Mouse (Mus musculus) limb, embryonic 13.5 days (tissue): ENCODE results near the gene Fyn. TPM values are rescaled to one million over a fixed set of nuclear protein-coding genes. Genes with fewer than 3 reads are reported as not detected.

Experiments
- ATAC-seq: fragments of 200-750 bp; cut with Nextera tagmentation; 2 replicates; pipeline ENCODE4 v1.8.0; 2017; ENCODE audit warnings: low read depth, moderate number of reproducible peaks, moderate TSS enrichment; ENCODE audit not compliant: low FRiP score
- H3K27ac ChIP-seq: fragments of 300-500 bp; sonication (generic); 2 replicates; pipeline ENCODE4 v1.5.1; 2015; ENCODE audit warnings: inconsistent platforms, mild to moderate bottlenecking, moderate library complexity
- H3K27me3 ChIP-seq: fragments of 300-500 bp; sonication (generic); 2 replicates; pipeline ENCODE4 v1.6.1; 2015; ENCODE audit warnings: mild to moderate bottlenecking, inconsistent platforms
- H3K36me3 ChIP-seq: fragments of 300-500 bp; sonication (generic); 2 replicates; pipeline ENCODE4 v1.6.1; 2015; ENCODE audit warnings: inconsistent platforms, mild to moderate bottlenecking, moderate library complexity
- H3K4me1 ChIP-seq: fragments of 300-500 bp; sonication (generic); 2 replicates; pipeline ENCODE4 v1.6.1; 2015; ENCODE audit warnings: inconsistent platforms
- H3K4me2 ChIP-seq: fragments of 300-500 bp; sonication (generic); replicated peaks from 2 replicates; pipeline ENCODE4 v1.6.1; 2015; ENCODE audit warnings: inconsistent platforms, mild to moderate bottlenecking, moderate library complexity
- H3K4me3 ChIP-seq: fragments of 300-500 bp; sonication (generic); 2 replicates; pipeline ENCODE4 v1.5.1; 2015; ENCODE audit warnings: moderate library complexity, mild to moderate bottlenecking, inconsistent platforms
- H3K9ac ChIP-seq: fragments of 300-500 bp; sonication (generic); 2 replicates; pipeline ENCODE4 v1.6.1; 2015; ENCODE audit warnings: mild to moderate bottlenecking, inconsistent platforms
- H3K9me3 ChIP-seq: fragments of 300-500 bp; sonication (generic); 2 replicates; pipeline ENCODE4 v1.6.1; 2016; ENCODE audit warnings: inconsistent platforms
- WGBS: fragments of 180-500 bp; shearing (Covaris S2); methylation state at CpG from one replicate; pipeline ENCODE4 v1.1.7; 2015; 5-methylcytosine and 5-hydroxymethylcytosine counted together
- polyA plus RNA-seq: library from polyadenylated mRNA; unstranded; fragments of >200 nt; fragmentation: Nextera tagmentation; extraction: Ambion mirVana; gene quantifications from 2 replicates; pipeline ENCODE4 v1.2.1, GENCODE M21; 2015

The Fyn gene
- polyA plus RNA-seq, 1 experiment from 2014 or later, result 28.0 TPM

- Histone ChIP-seq H3K4me2 (no peak overlapping the region), H3K36me3 (no peaks in the 10 kb centered on the region), H3K27ac (no peak overlapping the region), H3K9ac (no peak overlapping the region), H3K4me1 (no peaks in the 10 kb centered on the region), H3K4me3 (no peak overlapping the region), H3K9me3 (no peaks in the 10 kb centered on the region), H3K27me3 (no peaks in the 10 kb centered on the region)
- no peak for ATAC-seq
- WGBS, result 94% methylated on average over 14 of the region's 14 CpGs
Measured at GRCm38 (mm10) chr10:39349781-39350364, 18.8 kb upstream of the Fyn start.

GRCm38 (mm10) chr10:39364196-39364595 is 4.5 kb upstream of the Fyn start:
- Histone ChIP-seq H3K27me3 (peaks cover 9% of the 10 kb centered on the region; the same call in 1 of the 2 replicates), H3K36me3 (no peaks in the 10 kb centered on the region), H3K9me3 (no peaks in the 10 kb centered on the region), H3K4me1 (0 out of 2 replicates have a peak, but pooled peaks cover 2% of the 10 kb centered on the region), H3K9ac (no peak overlapping the region), H3K27ac (no peak overlapping the region), H3K4me3 (no peak overlapping the region), H3K4me2 (no peak overlapping the region)
- no peak for ATAC-seq
- 89% methylated on average over 4 of the region's 4 CpGs for WGBS

GRCm38 (mm10) chr10:39369502-39369931 is 862 bp downstream of the Fyn start:
- H3K4me1 ChIP-seq, result peaks cover 26% of the 10 kb centered on the region
- H3K36me3 ChIP-seq, result no peaks in the 10 kb centered on the region
- peak; percentile 99 for ATAC-seq
- H3K4me3 ChIP-seq, result peak overlapping the region; percentile 91
- peak overlapping the region; percentile 86 for H3K27ac ChIP-seq
- peak overlapping the region; percentile 79 for H3K4me2 ChIP-seq
- no peaks in the 10 kb centered on the region for H3K9me3 ChIP-seq
- peak overlapping the region; percentile 94 for H3K9ac ChIP-seq
- H3K27me3 ChIP-seq, result peaks cover 7% of the 10 kb centered on the region; the same call in 1 of the 2 replicates
- WGBS, result under 1% methylated on average over 35 of the region's 44 CpGs

- peak; percentile 6; the same call in 1 of the 2 replicates for ATAC-seq
- Histone ChIP-seq H3K27me3 (peaks cover 7% of the 10 kb centered on the region; the same call in 1 of the 2 replicates), H3K36me3 (no peaks in the 10 kb centered on the region), H3K27ac (peak overlapping the region; percentile 86), H3K4me1 (peaks cover 32% of the 10 kb centered on the region), H3K4me3 (peak overlapping the region; percentile 91), H3K9ac (peak overlapping the region; percentile 94), H3K9me3 (no peaks in the 10 kb centered on the region), H3K4me2 (peak overlapping the region; percentile 79)
- under 1% methylated on average over 57 of the region's 68 CpGs for WGBS
Measured at GRCm38 (mm10) chr10:39369977-39370785, 1.5 kb downstream of the Fyn start.

GRCm38 (mm10) chr10:39370786-39371221 is 2.1 kb downstream of the Fyn start:
- 4% methylated on average over 8 of the region's 8 CpGs for WGBS
- H3K36me3 ChIP-seq, result no peaks in the 10 kb centered on the region
- H3K27me3 ChIP-seq, result peaks cover 7% of the 10 kb centered on the region; the same call in 1 of the 2 replicates
- no peak for ATAC-seq
- peak overlapping the region; percentile 28; the same call in 1 of the 2 replicates for H3K27ac ChIP-seq
- H3K9me3 ChIP-seq, result no peaks in the 10 kb centered on the region
- H3K9ac ChIP-seq, result peak overlapping the region; percentile 94
- peak overlapping the region; percentile 91 for H3K4me3 ChIP-seq
- H3K4me1 ChIP-seq, result peaks cover 36% of the 10 kb centered on the region
- H3K4me2 ChIP-seq, result peak overlapping the region; percentile 79

- Histone ChIP-seq H3K4me2 (peak overlapping the region; percentile 79), H3K27ac (no peak overlapping the region; the same call in 1 of the 2 replicates), H3K9me3 (no peaks in the 10 kb centered on the region), H3K36me3 (no peaks in the 10 kb centered on the region), H3K9ac (no peak overlapping the region; the same call in 1 of the 2 replicates), H3K4me3 (peak overlapping the region; percentile 91), H3K27me3 (peaks cover 7% of the 10 kb centered on the region; the same call in 1 of the 2 replicates), H3K4me1 (peaks cover 42% of the 10 kb centered on the region)
- WGBS, result 79% methylated on average over 2 of the region's 2 CpGs
- ATAC-seq, result no peak
Measured at GRCm38 (mm10) chr10:39371467-39371866, 2.8 kb downstream of the Fyn start.

- H3K36me3 ChIP-seq, result no peaks in the 10 kb centered on the region
- H3K4me1 ChIP-seq, result peaks cover 48% of the 10 kb centered on the region
- peaks cover 5% of the 10 kb centered on the region; the same call in 1 of the 2 replicates for H3K27me3 ChIP-seq
- H3K4me3 ChIP-seq, result no peak overlapping the region
- no peak for ATAC-seq
- H3K9ac ChIP-seq, result no peak overlapping the region
- H3K27ac ChIP-seq, result no peak overlapping the region
- WGBS, result 79% methylated on average over 5 of the region's 5 CpGs
- peak overlapping the region; percentile 79 for H3K4me2 ChIP-seq
- no peaks in the 10 kb centered on the region for H3K9me3 ChIP-seq
Measured at GRCm38 (mm10) chr10:39371991-39372390, 3.3 kb downstream of the Fyn start.

GRCm38 (mm10) chr10:39376676-39377075 is 8.0 kb downstream of the Fyn start:
- no peaks in the 10 kb centered on the region for H3K36me3 ChIP-seq
- H3K4me3 ChIP-seq, result no peak overlapping the region
- no peaks in the 10 kb centered on the region for H3K27me3 ChIP-seq
- peaks cover 54% of the 10 kb centered on the region for H3K4me1 ChIP-seq
- H3K9ac ChIP-seq, result no peak overlapping the region
- no peak overlapping the region for H3K4me2 ChIP-seq
- WGBS, result 62% methylated on average over 9 of the region's 9 CpGs
- H3K27ac ChIP-seq, result no peak overlapping the region
- no peaks in the 10 kb centered on the region for H3K9me3 ChIP-seq
- no peak for ATAC-seq

- ATAC-seq, result no peak
- no peak overlapping the region for H3K27ac ChIP-seq
- H3K4me3 ChIP-seq, result no peak overlapping the region
- no peaks in the 10 kb centered on the region for H3K36me3 ChIP-seq
- no peak overlapping the region for H3K9ac ChIP-seq
- no peaks in the 10 kb centered on the region for H3K9me3 ChIP-seq
- H3K27me3 ChIP-seq, result no peaks in the 10 kb centered on the region
- no peak overlapping the region for H3K4me2 ChIP-seq
- peaks cover 49% of the 10 kb centered on the region for H3K4me1 ChIP-seq
- 28% methylated on average over 5 of the region's 5 CpGs for WGBS
Measured at GRCm38 (mm10) chr10:39377219-39377618, 8.6 kb downstream of the Fyn start.

- no peaks in the 10 kb centered on the region for H3K27me3 ChIP-seq
- no peak overlapping the region for H3K27ac ChIP-seq
- no peak for ATAC-seq
- H3K4me3 ChIP-seq, result no peak overlapping the region
- H3K4me2 ChIP-seq, result no peak overlapping the region
- no peak overlapping the region for H3K9ac ChIP-seq
- peaks cover 48% of the 10 kb centered on the region for H3K4me1 ChIP-seq
- no peaks in the 10 kb centered on the region for H3K9me3 ChIP-seq
- no peaks in the 10 kb centered on the region for H3K36me3 ChIP-seq
- WGBS, result 89% methylated on average over 8 of the region's 8 CpGs
Measured at GRCm38 (mm10) chr10:39378025-39378603, 9.5 kb downstream of the Fyn start.

GRCm38 (mm10) chr10:39379287-39379686 is 10.6 kb downstream of the Fyn start:
- 76% methylated on average over 10 of the region's 10 CpGs for WGBS
- H3K4me2 ChIP-seq, result no peak overlapping the region
- no peaks in the 10 kb centered on the region for H3K27me3 ChIP-seq
- H3K4me3 ChIP-seq, result no peak overlapping the region
- ATAC-seq, result no peak
- H3K9ac ChIP-seq, result no peak overlapping the region
- H3K9me3 ChIP-seq, result no peaks in the 10 kb centered on the region
- no peak overlapping the region for H3K27ac ChIP-seq
- H3K4me1 ChIP-seq, result peaks cover 49% of the 10 kb centered on the region
- no peaks in the 10 kb centered on the region for H3K36me3 ChIP-seq
